Mouse (Mus musculus) cerebellum, adult 2 months (tissue): ENCODE measurements around the gene Depdc7.

Source experiments
- CTCF ChIP-seq: fragments of 200-500 bp; IDR thresholded peaks from 2 replicates; pipeline ENCODE4 v1.5.1; 2011; ENCODE audit warnings: low read depth, mild to moderate bottlenecking, control low read depth, low read length, moderate library complexity, borderline replicate concordance; ENCODE audit not compliant: insufficient read depth
- POLR2A ChIP-seq: fragments of 200-500 bp; IDR thresholded peaks from 2 replicates; pipeline ENCODE4 v1.6.1; 2011; ENCODE audit warnings: low read length, control low read depth, borderline replicate concordance; ENCODE audit not compliant: insufficient read depth

DNA sequence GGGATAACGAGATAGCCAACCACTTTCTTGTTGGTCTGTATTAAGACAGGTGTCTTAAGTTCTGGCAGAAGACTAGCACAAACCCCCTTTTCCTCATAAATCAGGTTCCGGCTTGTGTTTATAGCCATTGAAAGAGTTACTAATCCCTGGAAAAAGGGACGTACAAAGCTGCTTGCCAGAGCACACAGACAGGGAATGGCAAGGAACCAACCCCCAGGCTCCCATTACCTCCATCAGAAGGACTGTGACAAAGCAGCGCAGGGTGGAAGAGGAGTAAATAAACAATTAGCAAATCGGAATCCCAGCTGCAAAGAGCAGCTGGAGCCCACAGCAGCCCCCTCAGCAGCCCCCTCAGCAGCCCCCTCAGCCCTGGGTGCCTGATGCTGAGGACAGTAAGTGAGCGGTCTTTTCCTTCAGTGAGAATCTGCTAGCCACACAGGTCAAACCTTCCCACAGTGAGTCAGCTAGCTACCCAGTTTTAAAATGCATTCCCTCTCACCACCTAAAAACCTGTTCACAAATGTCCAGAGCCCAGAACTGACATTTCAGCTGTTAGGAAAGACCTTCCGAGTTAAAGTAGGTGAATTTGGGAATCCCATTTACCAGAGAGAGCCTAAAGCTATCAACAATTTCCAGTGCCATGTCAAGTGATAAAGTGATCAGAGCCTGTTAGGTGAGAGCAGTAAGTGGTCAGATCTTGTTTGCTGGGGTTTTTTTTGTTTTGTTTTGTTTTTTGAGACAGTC is 1.5 kb downstream of the Depdc7 start:
- TF ChIP-seq POLR2A (no peak), CTCF (no peak)
